Mouse (Mus musculus): ENCODE data around the gene Tbx2. TPM values are rescaled to one million over a fixed set of nuclear protein-coding genes. Genes with fewer than 3 reads are reported as not detected.

The Tbx2 gene
- polyA plus RNA-seq, 1 experiment = 8.9 TPM

DNA sequence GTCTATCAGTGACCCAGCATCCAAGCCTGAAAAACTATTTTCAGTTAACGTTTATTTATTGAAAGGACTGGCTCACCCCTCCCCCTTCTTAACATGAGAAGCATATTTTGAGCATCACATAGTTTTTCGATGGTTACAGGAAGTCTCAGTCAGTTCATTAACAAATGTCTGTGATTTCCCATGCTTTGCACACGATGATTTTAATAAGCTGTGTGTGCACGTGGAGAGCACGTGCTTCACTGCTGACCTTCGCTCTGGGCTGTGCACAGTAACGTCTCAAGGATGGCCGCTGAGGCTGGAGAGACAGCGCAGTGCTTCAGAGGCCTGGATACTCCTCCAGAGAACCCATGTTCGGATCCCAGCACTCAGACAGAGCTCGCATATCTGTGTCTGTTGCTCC is 25.0 kb upstream of the Tbx2 start:
- TF ChIP-seq CTCF (IDR thresholded peaks at IDR 0.05; ENCODE audit: borderline replicate concordance, extremely low read depth, insufficient read depth, insufficient read length) (no peak), POLR2A (IDR thresholded peaks at IDR 0.05; ENCODE audit: borderline replicate concordance, extremely low read depth, insufficient read depth, insufficient read length, poor library complexity, severe bottlenecking) (no peak)
- no peak for DNase-seq (ENCODE audit: low read depth)

DNA sequence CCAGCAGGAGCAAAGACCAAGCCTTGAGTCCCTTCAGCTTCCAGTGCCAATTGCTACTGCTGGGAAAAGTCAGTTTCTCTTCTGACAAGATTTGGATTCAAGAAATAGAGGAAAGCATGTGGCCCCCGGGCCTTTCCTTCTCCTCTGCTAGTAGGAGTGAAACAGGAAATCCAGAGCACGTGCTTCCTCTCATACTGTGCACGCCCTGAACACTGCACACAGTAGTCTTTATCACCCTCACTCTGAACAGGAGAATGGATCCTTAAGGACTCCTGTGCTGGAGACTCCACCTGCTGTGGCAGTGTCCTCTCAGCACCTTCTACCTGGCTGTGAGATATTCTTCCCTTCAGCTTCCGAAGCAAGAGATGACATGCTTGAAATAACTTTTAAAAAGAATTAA is 21.1 kb upstream of the Tbx2 start:
- no peak for TF ChIP-seq CTCF (IDR thresholded peaks at IDR 0.05; ENCODE audit: borderline replicate concordance, extremely low read depth, insufficient read depth, insufficient read length)
- no peak for TF ChIP-seq POLR2A (IDR thresholded peaks at IDR 0.05; ENCODE audit: borderline replicate concordance, extremely low read depth, insufficient read depth, insufficient read length, poor library complexity, severe bottlenecking)
- no peak for DNase-seq (ENCODE audit: low read depth)

DNA sequence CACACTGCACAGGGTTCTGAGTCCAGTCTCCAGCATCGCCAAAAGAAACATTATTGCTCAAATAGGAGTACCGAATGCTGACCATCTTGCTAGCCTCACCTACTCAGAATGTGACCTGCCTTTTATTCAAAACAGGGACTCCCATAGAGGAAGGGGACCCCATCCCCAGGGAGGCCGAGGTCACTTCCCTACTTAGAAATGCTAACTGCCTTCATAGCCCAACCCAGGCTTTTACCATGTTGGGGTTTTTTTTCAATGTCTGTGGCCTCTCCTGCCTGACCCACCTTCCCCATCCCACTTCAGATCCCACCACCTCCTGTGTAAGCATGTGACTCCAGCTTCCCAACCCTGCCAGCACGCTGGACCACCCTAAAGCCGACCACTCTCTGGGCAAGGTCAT is 20.7 kb upstream of the Tbx2 start:
- DNase-seq (ENCODE audit: low read depth) = no peak
- TF ChIP-seq CTCF (IDR thresholded peaks at IDR 0.05; ENCODE audit: borderline replicate concordance, extremely low read depth, insufficient read depth, insufficient read length) (no peak), POLR2A (IDR thresholded peaks at IDR 0.05; ENCODE audit: borderline replicate concordance, extremely low read depth, insufficient read depth, insufficient read length, poor library complexity, severe bottlenecking) (no peak)

DNA sequence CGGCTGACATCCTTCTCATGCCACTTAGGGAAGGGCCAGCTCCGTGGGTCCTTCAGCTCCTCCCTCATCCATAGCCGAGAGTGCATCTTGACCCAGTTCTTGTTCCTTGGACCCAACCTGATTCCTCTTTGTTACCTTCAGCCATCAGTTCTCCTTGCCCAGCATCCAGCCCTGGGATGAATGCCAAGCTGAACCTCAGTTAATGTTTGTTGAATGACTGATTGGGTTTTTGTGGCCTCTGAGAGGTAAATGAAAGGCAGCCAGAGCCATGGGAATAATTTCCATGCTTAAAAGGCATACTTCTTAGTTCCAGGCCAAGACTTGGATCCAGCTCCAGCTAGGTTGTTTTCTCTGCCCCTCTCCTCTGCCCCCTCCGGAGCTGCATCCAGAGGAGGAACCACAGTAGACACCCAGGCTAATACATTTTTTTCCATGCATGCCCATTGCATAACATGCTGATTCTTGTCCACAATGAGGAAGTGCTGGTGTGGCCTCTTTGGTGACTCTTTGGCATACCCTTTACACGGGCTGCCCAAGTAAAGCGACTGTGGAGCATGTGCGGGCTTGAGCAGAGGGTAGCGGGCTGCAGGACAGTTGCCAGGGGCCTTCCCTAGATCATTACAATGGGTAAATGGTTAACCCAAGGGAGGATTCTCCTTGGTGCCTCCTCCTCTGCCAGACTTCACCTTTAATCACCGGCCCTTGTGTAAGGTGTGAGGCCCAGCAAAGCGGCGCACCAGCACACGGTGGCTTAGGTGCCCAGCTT is 20.0 kb upstream of the Tbx2 start:
- DNase-seq (ENCODE audit: low read depth) = no peak
- TF ChIP-seq POLR2A (IDR thresholded peaks at IDR 0.05; ENCODE audit: borderline replicate concordance, extremely low read depth, insufficient read depth, insufficient read length, poor library complexity, severe bottlenecking) (no peak), CTCF (IDR thresholded peaks at IDR 0.05; ENCODE audit: borderline replicate concordance, extremely low read depth, insufficient read depth, insufficient read length) (no peak)

DNA sequence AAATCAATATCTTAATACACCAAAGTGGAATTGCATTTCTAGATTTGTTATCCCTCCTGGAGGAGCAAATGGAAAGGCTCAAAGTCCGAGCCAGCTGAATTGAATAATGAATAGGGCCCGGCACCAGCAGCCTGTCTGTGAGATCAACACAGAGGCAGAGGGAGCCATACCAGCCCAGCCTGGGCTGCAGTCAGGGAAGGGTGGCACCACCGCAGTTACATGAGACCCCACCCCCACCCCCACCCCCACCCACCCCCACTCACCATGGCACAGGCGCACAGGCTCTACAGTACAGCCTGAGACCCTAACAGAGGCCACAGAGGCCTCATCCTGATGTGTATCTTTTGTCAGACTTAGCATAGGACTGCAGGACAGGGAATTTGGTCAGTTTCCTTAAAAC is 17.7 kb upstream of the Tbx2 start:
- TF ChIP-seq POLR2A (IDR thresholded peaks at IDR 0.05; ENCODE audit: borderline replicate concordance, extremely low read depth, insufficient read depth, insufficient read length, poor library complexity, severe bottlenecking) (no peak), CTCF (IDR thresholded peaks at IDR 0.05; ENCODE audit: borderline replicate concordance, extremely low read depth, insufficient read depth, insufficient read length) (no peak)
- DNase-seq (ENCODE audit: low read depth) = no peak

DNA sequence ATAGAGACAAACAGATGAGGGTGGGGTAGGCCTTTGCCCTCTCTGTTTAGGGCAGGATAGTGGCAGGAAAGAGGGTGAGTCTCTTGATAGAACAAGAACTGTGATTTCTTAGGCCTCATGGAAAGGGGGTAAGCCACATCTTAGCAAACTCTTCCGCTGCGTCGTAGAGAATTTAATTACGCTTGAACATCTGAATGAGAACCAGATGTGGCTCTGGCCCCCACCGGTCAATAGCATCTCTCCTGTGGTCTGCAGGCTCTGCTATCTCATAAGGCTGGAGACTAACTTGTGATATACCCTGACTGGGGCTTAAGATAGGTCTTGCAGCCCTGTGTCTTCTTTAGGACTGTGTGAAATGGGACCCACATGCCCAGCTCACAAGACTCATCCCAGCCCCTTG is 15.9 kb upstream of the Tbx2 start:
- DNase-seq (ENCODE audit: low read depth) = no peak
- no peak for TF ChIP-seq CTCF (IDR thresholded peaks at IDR 0.05; ENCODE audit: borderline replicate concordance, extremely low read depth, insufficient read depth, insufficient read length)
- TF ChIP-seq POLR2A (IDR thresholded peaks at IDR 0.05; ENCODE audit: borderline replicate concordance, extremely low read depth, insufficient read depth, insufficient read length, poor library complexity, severe bottlenecking) = no peak

DNA sequence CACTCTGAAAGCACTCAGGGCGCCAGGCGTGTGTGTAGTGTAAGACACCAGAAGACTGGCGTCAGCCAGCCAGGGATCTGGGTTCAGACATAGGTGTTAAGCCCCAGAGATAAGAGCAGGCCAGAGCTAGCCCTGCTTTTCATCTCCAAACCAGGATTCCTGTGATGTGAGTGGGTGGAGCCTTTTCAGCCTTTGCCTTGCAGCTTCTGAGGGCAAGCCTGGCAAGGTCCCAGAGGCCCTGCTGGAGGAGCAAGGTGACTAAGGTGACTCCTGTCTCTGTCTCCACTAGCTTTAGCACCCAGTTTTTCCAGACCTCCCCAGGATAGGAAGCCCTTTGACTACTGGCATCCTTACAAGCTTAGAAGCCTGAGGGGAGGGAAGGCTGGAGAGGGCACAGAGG is 13.9 kb upstream of the Tbx2 start:
- no peak for DNase-seq (ENCODE audit: low read depth)
- no peak for TF ChIP-seq CTCF (IDR thresholded peaks at IDR 0.05; ENCODE audit: borderline replicate concordance, extremely low read depth, insufficient read depth, insufficient read length)
- TF ChIP-seq POLR2A (IDR thresholded peaks at IDR 0.05; ENCODE audit: borderline replicate concordance, extremely low read depth, insufficient read depth, insufficient read length, poor library complexity, severe bottlenecking) = no peak

DNA sequence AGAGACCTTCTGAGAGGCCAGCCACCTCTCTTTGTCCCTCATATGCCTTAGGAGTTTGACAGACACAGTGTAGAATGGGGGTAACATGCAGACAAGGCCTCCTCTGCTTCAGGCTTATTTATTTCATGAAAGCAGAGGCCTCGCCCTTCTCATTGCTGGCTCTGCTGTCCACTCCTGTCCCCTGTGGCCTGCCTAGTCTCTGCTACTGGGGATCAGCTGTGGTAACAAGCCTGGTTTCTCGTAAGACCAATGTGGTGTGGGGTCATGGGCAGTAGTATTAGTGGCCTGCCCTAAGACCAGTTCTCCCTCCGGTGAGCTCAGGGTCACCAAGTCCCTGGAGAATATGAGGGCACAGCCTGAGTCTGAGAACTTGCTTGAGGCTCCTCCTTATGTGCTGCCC is 11.4 kb upstream of the Tbx2 start:
- TF ChIP-seq POLR2A (IDR thresholded peaks at IDR 0.05; ENCODE audit: borderline replicate concordance, extremely low read depth, insufficient read depth, insufficient read length, poor library complexity, severe bottlenecking) (no peak), CTCF (IDR thresholded peaks at IDR 0.05; ENCODE audit: borderline replicate concordance, extremely low read depth, insufficient read depth, insufficient read length) (no peak)
- no peak for DNase-seq (ENCODE audit: low read depth)

DNA sequence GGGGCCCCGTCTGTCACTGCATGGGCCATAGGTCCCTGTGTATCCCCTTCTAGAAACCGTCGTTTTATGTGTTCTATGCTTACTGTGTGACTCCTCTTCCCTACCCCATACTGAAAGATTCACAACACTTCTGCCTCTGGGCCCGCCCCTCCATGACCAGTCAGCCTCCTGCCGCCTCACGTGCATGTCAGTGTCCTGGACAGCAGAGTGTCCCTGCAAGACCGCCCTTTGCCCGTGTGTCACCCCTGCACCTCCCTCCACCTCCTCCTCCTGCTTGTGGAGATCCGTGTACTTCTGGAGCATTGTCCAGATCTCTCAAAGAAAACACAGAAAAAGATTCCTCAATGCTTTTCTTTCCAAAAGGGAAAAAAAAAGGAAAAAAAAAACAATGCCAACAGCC is 10.7 kb upstream of the Tbx2 start:
- DNase-seq (ENCODE audit: low read depth) = no peak
- TF ChIP-seq POLR2A (IDR thresholded peaks at IDR 0.05; ENCODE audit: borderline replicate concordance, extremely low read depth, insufficient read depth, insufficient read length, poor library complexity, severe bottlenecking) = no peak
- no peak for TF ChIP-seq CTCF (IDR thresholded peaks at IDR 0.05; ENCODE audit: borderline replicate concordance, extremely low read depth, insufficient read depth, insufficient read length)

DNA sequence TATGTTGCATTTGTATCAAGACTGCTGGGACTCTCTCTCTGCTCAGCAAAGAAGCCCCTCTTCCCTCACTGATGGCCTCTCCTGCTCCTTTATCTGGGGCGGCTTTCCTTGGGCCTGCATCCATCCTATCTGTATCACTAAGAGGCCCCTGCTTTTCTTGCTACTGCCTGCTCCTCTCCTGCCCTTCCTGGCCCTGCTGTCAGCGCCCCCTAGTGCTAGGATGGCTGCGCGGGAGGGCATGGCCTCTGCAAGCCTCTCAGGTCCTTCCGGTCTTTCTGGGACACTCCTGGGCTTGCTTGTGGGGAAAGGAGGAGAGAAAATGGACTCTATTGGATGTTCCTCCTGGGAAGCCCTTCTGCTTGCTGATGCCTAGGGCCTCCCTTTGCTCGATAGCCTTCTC is 9.2 kb upstream of the Tbx2 start:
- DNase-seq (ENCODE audit: low read depth) = peak; percentile 75
- no peak for TF ChIP-seq POLR2A (IDR thresholded peaks at IDR 0.05; ENCODE audit: borderline replicate concordance, extremely low read depth, insufficient read depth, insufficient read length, poor library complexity, severe bottlenecking)
- peak; percentile 76; the same call in 1 of the 2 replicates for TF ChIP-seq CTCF (IDR thresholded peaks at IDR 0.05; ENCODE audit: borderline replicate concordance, extremely low read depth, insufficient read depth, insufficient read length)

DNA sequence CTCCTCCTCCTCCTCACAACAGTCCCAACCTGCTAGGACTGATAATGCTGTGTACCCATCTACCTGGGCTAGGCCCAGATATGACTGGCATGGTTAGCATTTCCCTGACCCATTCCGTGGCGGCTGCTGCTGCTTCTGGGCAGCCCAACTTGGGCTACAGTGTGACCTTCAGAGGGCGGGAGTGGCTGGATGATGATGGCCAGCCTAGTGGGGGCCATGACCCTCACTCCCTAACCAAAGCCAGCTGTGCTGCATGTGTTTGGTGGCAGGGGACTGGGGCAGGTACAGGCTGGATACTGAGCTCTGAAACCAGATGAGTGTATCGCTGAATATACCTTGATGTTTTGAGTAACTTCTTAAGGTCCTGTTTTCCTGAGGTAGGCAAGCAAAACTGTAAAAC is 8.6 kb upstream of the Tbx2 start:
- DNase-seq (ENCODE audit: low read depth) = no peak
- TF ChIP-seq POLR2A (IDR thresholded peaks at IDR 0.05; ENCODE audit: borderline replicate concordance, extremely low read depth, insufficient read depth, insufficient read length, poor library complexity, severe bottlenecking) (no peak), CTCF (IDR thresholded peaks at IDR 0.05; ENCODE audit: borderline replicate concordance, extremely low read depth, insufficient read depth, insufficient read length) (no peak)

DNA sequence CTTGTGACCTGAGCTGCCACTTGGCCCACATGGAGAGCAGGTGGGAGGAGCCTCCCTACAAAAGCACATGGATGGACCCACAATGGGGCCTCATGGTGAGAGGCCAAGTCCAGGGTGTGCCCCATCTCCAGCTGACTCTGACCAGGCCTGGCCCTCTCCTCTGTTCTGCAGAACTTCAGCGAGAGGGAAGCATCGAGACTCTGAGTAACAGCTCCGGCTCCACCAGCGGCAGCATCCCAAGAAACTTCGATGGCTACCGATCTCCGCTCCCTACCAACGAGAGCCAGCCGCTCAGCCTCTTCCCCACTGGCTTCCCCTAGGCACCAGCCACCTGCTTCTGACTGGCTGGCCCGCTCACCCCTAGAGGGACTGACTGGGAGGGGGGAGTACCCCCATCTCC is 7.3 kb upstream of the Tbx2 start:
- DNase-seq (ENCODE audit: low read depth) = no peak
- no peak for TF ChIP-seq POLR2A (IDR thresholded peaks at IDR 0.05; ENCODE audit: borderline replicate concordance, extremely low read depth, insufficient read depth, insufficient read length, poor library complexity, severe bottlenecking)
- TF ChIP-seq CTCF (IDR thresholded peaks at IDR 0.05; ENCODE audit: borderline replicate concordance, extremely low read depth, insufficient read depth, insufficient read length) = no peak
